ENCODE assay signal across 15 mouse cellular contexts in the genomic region with DNA sequence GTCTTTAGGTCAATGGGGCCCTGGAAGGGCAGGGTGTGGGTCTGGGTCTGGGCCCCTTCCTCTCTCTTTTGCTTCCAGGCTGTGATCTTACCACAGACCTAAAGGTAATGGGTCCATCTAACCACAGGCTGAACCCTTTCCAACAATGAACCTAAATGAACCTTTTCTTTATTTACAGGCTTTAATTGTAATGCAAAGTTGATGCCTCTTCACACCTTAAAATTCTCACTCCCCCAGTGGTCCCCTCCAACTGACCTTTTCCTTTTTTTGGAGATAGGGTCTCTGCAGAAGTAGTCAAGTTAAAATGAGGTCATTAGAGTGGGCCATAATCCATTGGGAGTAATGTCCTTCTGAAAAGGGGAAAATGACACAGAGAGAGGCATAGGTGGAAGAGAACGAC.
"Had no signal": no experiment of that assay in that cellular context is flagged by ENCODE, and none has a peak within 500 bp of the region (broad histone marks: within the 10 kb centered on the region; RNA-seq: fewer than 3 reads in every experiment).

No protein-coding gene starts in this region.

- H3K9me3 ChIP-seq: neural tube, embryonic 12.5 days; stomach, embryonic 15.5 days had no signal

- H3K4me1 ChIP-seq: neural tube, embryonic 12.5 days; neural tube, embryonic 13.5 days; stomach, embryonic 15.5 days had no signal

- DNase-seq: retina, postnatal 1 day; right cerebral cortex, adult 18-20 months; right cerebral cortex, postnatal 14 days; right cerebral cortex, postnatal 4 days; spleen, adult 18-20 months; thymus, adult 18-20 months; thymus, adult 2 months; thymus, postnatal 14 days; thymus, postnatal 25 days; thymus, postnatal 36 days; thymus, postnatal 4 days had no signal

- H3K27ac ChIP-seq: neural tube, embryonic 12.5 days; neural tube, embryonic 13.5 days; stomach, embryonic 15.5 days; stomach, postnatal 0 days had no signal

- H3K4me2 ChIP-seq: neural tube, embryonic 12.5 days; neural tube, embryonic 13.5 days; stomach, embryonic 15.5 days had no signal

- H3K9ac ChIP-seq: neural tube, embryonic 12.5 days; neural tube, embryonic 13.5 days; stomach, embryonic 15.5 days had no signal

- H3K4me3 ChIP-seq: neural tube, embryonic 12.5 days; neural tube, embryonic 13.5 days; stomach, embryonic 15.5 days had no signal

- H3K27me3 ChIP-seq: neural tube, embryonic 12.5 days; neural tube, embryonic 13.5 days; stomach, embryonic 15.5 days had no signal
